Mouse (Mus musculus) cerebellum, postnatal 14 days (tissue): Measurements from ENCODE around the gene Rnasel.
"Not testable (repeated sequence)": the region's sequence is repeated elsewhere in the genome, so short reads cannot be mapped to it uniquely, and the experiment has no call there.

ENCODE experiments used
- DNase-seq, 2 experiments: peaks; one replicate each; pipeline ENCODE4 v3.0.0; 2021; ENCODE audit warnings: mixed read lengths in 2 of 2

Gene Rnasel

GRCm38 (mm10) chr1:153737101-153738085, 11.8 kb upstream of the Rnasel start:
- DNase-seq, result no peak

GRCm38 (mm10) chr1:153739437-153740015, 9.7 kb upstream of the Rnasel start:
- no peak for DNase-seq

- DNase-seq, result peak; percentile 86
Observed at GRCm38 (mm10) chr1:153740145-153740544, 9.1 kb upstream of the Rnasel start, which contains the start of gene Rgs16. Rgs16 (plus strand) TSS chr1:153740349.

- peak in 1 of 2 experiments; percentile 23 for DNase-seq
Observed at GRCm38 (mm10) chr1:153740775-153741400, 8.3 kb upstream of the Rnasel start.

- peak in 1 of 2 experiments; percentile 24 for DNase-seq
Observed at GRCm38 (mm10) chr1:153741551-153742316, 7.5 kb upstream of the Rnasel start.

- peak; percentile 90 to 95 for DNase-seq
Observed at GRCm38 (mm10) chr1:153742374-153743155, 6.7 kb upstream of the Rnasel start.

GRCm38 (mm10) chr1:153746119-153746670, 3.0 kb upstream of the Rnasel start:
- DNase-seq, result no peak

- peak; percentile 89 to 91 for DNase-seq
Observed at GRCm38 (mm10) chr1:153746728-153747127, 2.5 kb upstream of the Rnasel start.

GRCm38 (mm10) chr1:153747861-153748530, 1.2 kb upstream of the Rnasel start:
- DNase-seq, result no peak

GRCm38 (mm10) chr1:153748549-153748948, 677 bp upstream of the Rnasel start:
- DNase-seq, result peak in 1 of 2 experiments; percentile 66

- no peak for DNase-seq
Observed at GRCm38 (mm10) chr1:153750054-153750453, 828 bp downstream of the Rnasel start.

GRCm38 (mm10) chr1:153751763-153752301, 2.6 kb downstream of the Rnasel start:
- DNase-seq, result no peak

- no peak for DNase-seq
Observed at GRCm38 (mm10) chr1:153752521-153752920, 3.3 kb downstream of the Rnasel start.

- DNase-seq, result no peak
Observed at GRCm38 (mm10) chr1:153753725-153754464, 4.7 kb downstream of the Rnasel start.

- DNase-seq, result no peak
Observed at GRCm38 (mm10) chr1:153764136-153764535, 14.9 kb downstream of the Rnasel start.

- no peak for DNase-seq
Observed at GRCm38 (mm10) chr1:153766298-153766697, 17.1 kb downstream of the Rnasel start.

GRCm38 (mm10) chr1:153767281-153767680, 18.1 kb downstream of the Rnasel start:
- DNase-seq, result no peak

- no peak for DNase-seq
Observed at GRCm38 (mm10) chr1:153768465-153768864, 19.2 kb downstream of the Rnasel start.

- not testable (repeated sequence) for DNase-seq
Observed at GRCm38 (mm10) chr1:153769571-153769970, 20.3 kb downstream of the Rnasel start.
